Mouse (Mus musculus) heart, embryonic 12.5 days (tissue): ENCODE results near the gene Klhdc8b. TPM values are rescaled to one million over a fixed set of nuclear protein-coding genes. Genes with fewer than 3 reads are reported as not detected.

Experiments
- ATAC-seq: fragments of 200-750 bp; cut with Nextera tagmentation; 2 replicates; pipeline ENCODE4 v1.8.0; 2017; ENCODE audit warnings: moderate TSS enrichment, moderate library complexity; ENCODE audit not compliant: insufficient number of reproducible peaks, low FRiP score
- H3K27ac ChIP-seq: fragments of 300-500 bp; sonication (generic); 2 replicates; pipeline ENCODE4 v1.5.1; 2016; ENCODE audit warnings: mild to moderate bottlenecking, moderate library complexity; ENCODE audit not compliant: poor library complexity, severe bottlenecking
- H3K27me3 ChIP-seq: fragments of 300-500 bp; sonication (generic); replicated peaks from 2 replicates; pipeline ENCODE4 v1.6.1; 2016; ENCODE audit warnings: mild to moderate bottlenecking, moderate library complexity
- H3K36me3 ChIP-seq: fragments of 300-500 bp; sonication (generic); 2 replicates; pipeline ENCODE4 v1.6.1; 2016; ENCODE audit warnings: mild to moderate bottlenecking, moderate library complexity
- H3K4me1 ChIP-seq: fragments of 300-500 bp; sonication (generic); replicated peaks from 2 replicates; pipeline ENCODE4 v1.6.1; 2016; ENCODE audit warnings: mild to moderate bottlenecking
- H3K4me2 ChIP-seq: fragments of 300-500 bp; sonication (generic); 2 replicates; pipeline ENCODE4 v1.6.1; 2016; ENCODE audit warnings: mild to moderate bottlenecking, moderate library complexity
- H3K4me3 ChIP-seq: fragments of 300-500 bp; sonication (generic); 2 replicates; pipeline ENCODE4 v1.5.1; 2016; ENCODE audit warnings: mild to moderate bottlenecking
- H3K9ac ChIP-seq: fragments of 300-500 bp; sonication (generic); 2 replicates; pipeline ENCODE4 v1.6.1; 2016; ENCODE audit warnings: mild to moderate bottlenecking, moderate library complexity
- H3K9me3 ChIP-seq: fragments of 300-500 bp; sonication (generic); replicated peaks from 2 replicates; pipeline ENCODE4 v1.6.1; 2016; ENCODE audit warnings: mild to moderate bottlenecking, moderate library complexity
- WGBS: fragments of 180-500 bp; shearing (Covaris S2); methylation state at CpG from one replicate; pipeline ENCODE4 v1.1.7; 2016; 5-methylcytosine and 5-hydroxymethylcytosine counted together
- polyA plus RNA-seq: library from polyadenylated mRNA; unstranded; fragments of >200 nt; fragmentation: Nextera tagmentation; extraction: Ambion mirVana; gene quantifications from 2 replicates; pipeline ENCODE4 v1.2.1, GENCODE M21; 2016

Gene Klhdc8b
- polyA plus RNA-seq, 1 experiment from 2014 or later: 99.1 TPM

- ATAC-seq: peak; percentile 81
These were observed 832 bp downstream of the Klhdc8b start, which contains the start of gene Ccdc71 for GRCm38 (mm10) chr9:108460319-108461178. Gene Ccdc71 (plus strand): TSS chr9:108460527.

GRCm38 (mm10) chr9:108459939-108460318, 1.5 kb downstream of the Klhdc8b start:
- peaks cover 15% of the 10 kb centered on the region for H3K4me1 ChIP-seq
- no peaks in the 10 kb centered on the region; the same call in 1 of the 2 replicates for H3K27me3 ChIP-seq
- H3K9ac ChIP-seq: no peak overlapping the region
- no peak for ATAC-seq
- 86% methylated on average over 1 of the region's 1 CpGs for WGBS
- H3K4me2 ChIP-seq: peak overlapping the region; percentile 96
- peak overlapping the region; percentile 82 for H3K27ac ChIP-seq
- H3K9me3 ChIP-seq: no peaks in the 10 kb centered on the region
- H3K36me3 ChIP-seq: peaks cover 26% of the 10 kb centered on the region
- peak overlapping the region; percentile 80 for H3K4me3 ChIP-seq

More at GRCm38 (mm10) chr9:108460319-108461178, 832 bp downstream of the Klhdc8b start, which contains the start of gene Ccdc71:
- Histone ChIP-seq H3K9ac (peak within 1 kb of the TSS; percentile 84), H3K9me3 (no peaks in the 10 kb centered on the region), H3K4me1 (peaks cover 15% of the 10 kb centered on the region), H3K27me3 (no peaks in the 10 kb centered on the region; the same call in 1 of the 2 replicates), H3K4me3 (peak within 1 kb of the TSS; percentile 80), H3K27ac (peak within 1 kb of the TSS; percentile 82), H3K36me3 (peaks cover 32% of the 10 kb centered on the region), H3K4me2 (peak within 1 kb of the TSS; percentile 96)
- under 1% methylated on average over 52 of the region's 52 CpGs for WGBS

GRCm38 (mm10) chr9:108456953-108457352, 4.4 kb downstream of the Klhdc8b start:
- Histone ChIP-seq H3K36me3 (no peaks in the 10 kb centered on the region; the same call in 1 of the 2 replicates), H3K4me1 (peaks cover 21% of the 10 kb centered on the region), H3K9me3 (no peaks in the 10 kb centered on the region), H3K27me3 (no peaks in the 10 kb centered on the region; the same call in 1 of the 2 replicates), H3K4me2 (no peak overlapping the region), H3K4me3 (no peak overlapping the region), H3K27ac (no peak overlapping the region), H3K9ac (no peak overlapping the region)
- ATAC-seq: no peak
- WGBS: 81% methylated on average over 10 of the region's 10 CpGs

- no peak overlapping the region for H3K4me2 ChIP-seq
- H3K27me3 ChIP-seq: no peaks in the 10 kb centered on the region; the same call in 1 of the 2 replicates
- no peaks in the 10 kb centered on the region for H3K36me3 ChIP-seq
- H3K9ac ChIP-seq: no peak overlapping the region
- no peak overlapping the region for H3K27ac ChIP-seq
- ATAC-seq: no peak
- WGBS: 57% methylated on average over 12 of the region's 12 CpGs
- H3K4me1 ChIP-seq: peaks cover 21% of the 10 kb centered on the region
- no peak overlapping the region for H3K4me3 ChIP-seq
- no peaks in the 10 kb centered on the region for H3K9me3 ChIP-seq
These were observed 5.4 kb downstream of the Klhdc8b start for GRCm38 (mm10) chr9:108455747-108456571.

- Histone ChIP-seq H3K36me3 (no peaks in the 10 kb centered on the region), H3K9me3 (no peaks in the 10 kb centered on the region), H3K4me1 (peaks cover 35% of the 10 kb centered on the region), H3K4me2 (no peak overlapping the region), H3K4me3 (no peak overlapping the region), H3K9ac (no peak overlapping the region), H3K27me3 (no peaks in the 10 kb centered on the region; the same call in 1 of the 2 replicates), H3K27ac (no peak overlapping the region)
- ATAC-seq: no peak
- 83% methylated on average over 6 of the region's 6 CpGs for WGBS
These were observed 7.0 kb downstream of the Klhdc8b start for GRCm38 (mm10) chr9:108454429-108454828.

- peak overlapping the region; percentile 84; the same call in 1 of the 2 replicates for H3K9ac ChIP-seq
- H3K4me2 ChIP-seq: no peak overlapping the region
- H3K27me3 ChIP-seq: no peaks in the 10 kb centered on the region; the same call in 1 of the 2 replicates
- H3K4me1 ChIP-seq: peaks cover 45% of the 10 kb centered on the region
- no peak overlapping the region; the same call in 1 of the 2 replicates for H3K27ac ChIP-seq
- no peaks in the 10 kb centered on the region for H3K9me3 ChIP-seq
- no peak for ATAC-seq
- H3K4me3 ChIP-seq: no peak overlapping the region
- 76% methylated on average over 4 of the region's 4 CpGs for WGBS
- H3K36me3 ChIP-seq: peaks cover 7% of the 10 kb centered on the region
These were observed 7.9 kb downstream of the Klhdc8b start for GRCm38 (mm10) chr9:108453458-108453857.

- ATAC-seq: no peak
- H3K4me1 ChIP-seq: peaks cover 50% of the 10 kb centered on the region
- no peaks in the 10 kb centered on the region for H3K27me3 ChIP-seq
- peak overlapping the region; percentile 97 for H3K27ac ChIP-seq
- peaks cover 13% of the 10 kb centered on the region for H3K36me3 ChIP-seq
- H3K4me3 ChIP-seq: peak overlapping the region; percentile 67
- H3K9ac ChIP-seq: peak overlapping the region; percentile 84
- peak overlapping the region; percentile 84 for H3K4me2 ChIP-seq
- WGBS: 36% methylated on average over 6 of the region's 6 CpGs
- H3K9me3 ChIP-seq: no peaks in the 10 kb centered on the region
These were observed 8.5 kb downstream of the Klhdc8b start for GRCm38 (mm10) chr9:108452911-108453310.

GRCm38 (mm10) chr9:108452291-108452906, 9.0 kb downstream of the Klhdc8b start:
- Histone ChIP-seq H3K9ac (peak overlapping the region; percentile 84), H3K36me3 (peaks cover 18% of the 10 kb centered on the region), H3K4me3 (peak overlapping the region; percentile 67), H3K27ac (peak overlapping the region; percentile 97), H3K27me3 (no peaks in the 10 kb centered on the region), H3K4me1 (peaks cover 50% of the 10 kb centered on the region), H3K9me3 (no peaks in the 10 kb centered on the region), H3K4me2 (peak overlapping the region; percentile 84)
- ATAC-seq: peak; percentile 81
- under 1% methylated on average over 40 of the region's 40 CpGs for WGBS

- Histone ChIP-seq H3K9ac (peak overlapping the region; percentile 84), H3K4me3 (peak overlapping the region; percentile 67), H3K4me2 (peak overlapping the region; percentile 84), H3K27ac (peak overlapping the region; percentile 97), H3K27me3 (no peaks in the 10 kb centered on the region), H3K4me1 (peaks cover 50% of the 10 kb centered on the region), H3K36me3 (peaks cover 19% of the 10 kb centered on the region), H3K9me3 (no peaks in the 10 kb centered on the region)
- 33% methylated on average over 6 of the region's 6 CpGs for WGBS
- ATAC-seq: no peak
These were observed 9.7 kb downstream of the Klhdc8b start for GRCm38 (mm10) chr9:108451519-108452160.

- WGBS: 54% methylated on average over 6 of the region's 6 CpGs
- no peak for ATAC-seq
These were observed 10.2 kb downstream of the Klhdc8b start for GRCm38 (mm10) chr9:108451170-108451493.

More at GRCm38 (mm10) chr9:108451170-108451493, 10.2 kb downstream of the Klhdc8b start:
- H3K27ac ChIP-seq: peak overlapping the region; percentile 97
- H3K9ac ChIP-seq: peak overlapping the region; percentile 84
- H3K4me2 ChIP-seq: peak overlapping the region; percentile 84
- H3K27me3 ChIP-seq: no peaks in the 10 kb centered on the region
- H3K9me3 ChIP-seq: no peaks in the 10 kb centered on the region
- peak overlapping the region; percentile 67 for H3K4me3 ChIP-seq
- H3K36me3 ChIP-seq: peaks cover 19% of the 10 kb centered on the region
- H3K4me1 ChIP-seq: peaks cover 50% of the 10 kb centered on the region
